Mouse (Mus musculus) erythroid progenitor cell, adult 5-6 weeks (primary cell): ENCODE data around the gene Gcm1. TPM values are rescaled to one million over a fixed set of nuclear protein-coding genes. Genes with fewer than 3 reads are reported as not detected.

Experiments
- ATAC-seq: replicated peaks from 2 replicates; pipeline ENCODE4 v1.8.0; 2016; ENCODE audit warnings: moderate number of reproducible peaks, mild to moderate bottlenecking, moderate TSS enrichment, inconsistent platforms; ENCODE audit not compliant: poor library complexity, low FRiP score, severe bottlenecking
- total RNA-seq, 2 experiments: library from RNA; stranded (forward) in 1 of 2; stranded (reverse) in 1 of 2; fragments of 150-400 nt in 1 of 2; fragments of 186-747, 209-891 nt in 1 of 2; gene quantifications; 2 replicates each; pipeline versions ENCODE4 v1.2.3 to v1.2.4; 2015 to 2017; ENCODE audit warnings: low replicate concordance in 2 of 2

The Gcm1 gene
- total RNA-seq, 2 experiments from 2014 or later: not detected

GRCm38 (mm10) chr9:78089906-78090305 lies 38.2 kb downstream of the Gcm1 start:
- ATAC-seq: no peak

GRCm38 (mm10) chr9:78090596-78090995 lies 38.9 kb downstream of the Gcm1 start:
- ATAC-seq: no peak

GRCm38 (mm10) chr9:78095686-78096085 lies 44.0 kb downstream of the Gcm1 start:
- ATAC-seq: no peak

GRCm38 (mm10) chr9:78096376-78096775 lies 44.7 kb downstream of the Gcm1 start:
- ATAC-seq: peak; percentile 69

- no peak for ATAC-seq
Observed at GRCm38 (mm10) chr9:78100956-78101355, 49.2 kb downstream of the Gcm1 start.

GRCm38 (mm10) chr9:78101431-78101830 lies 49.7 kb downstream of the Gcm1 start:
- ATAC-seq: no peak

- ATAC-seq: no peak
Observed at GRCm38 (mm10) chr9:78103965-78104560, 52.3 kb downstream of the Gcm1 start.

GRCm38 (mm10) chr9:78104973-78105372 lies 53.2 kb downstream of the Gcm1 start:
- peak; percentile 44 for ATAC-seq

GRCm38 (mm10) chr9:78105501-78105932 lies 53.8 kb downstream of the Gcm1 start:
- peak; percentile 75 for ATAC-seq

- no peak for ATAC-seq
Observed at GRCm38 (mm10) chr9:78106821-78107220, 55.1 kb downstream of the Gcm1 start.

- no peak for ATAC-seq
Observed at GRCm38 (mm10) chr9:78107582-78107911, 55.8 kb downstream of the Gcm1 start.

GRCm38 (mm10) chr9:78107912-78108795 lies 56.4 kb downstream of the Gcm1 start:
- ATAC-seq: peak; percentile 45

GRCm38 (mm10) chr9:78108796-78109239 lies 57.1 kb downstream of the Gcm1 start, which contains the start of the genes Fbxo9 and Ick:
Gene Fbxo9, minus strand, starts transcription at chr9:78109065.
Gene Ick, plus strand, starts transcription at chr9:78109192.
- peak; percentile 68 for ATAC-seq

- no peak for ATAC-seq
Observed at GRCm38 (mm10) chr9:78109656-78110055, 57.9 kb downstream of the Gcm1 start.

- ATAC-seq: no peak
Observed at GRCm38 (mm10) chr9:78111456-78111855, 59.7 kb downstream of the Gcm1 start.

- peak; percentile 84 for ATAC-seq
Observed at GRCm38 (mm10) chr9:78112770-78113537, 61.2 kb downstream of the Gcm1 start.

GRCm38 (mm10) chr9:78113538-78113885 lies 61.8 kb downstream of the Gcm1 start:
- no peak for ATAC-seq
